Mouse (Mus musculus) CH12.LX (cell line): Measurements from ENCODE around the gene Cdkl3.

Experiments
- BHLHE40 ChIP-seq: IDR thresholded peaks from 2 replicates; pipeline ENCODE4 v1.6.1; 2011; ENCODE audit warnings: mild to moderate bottlenecking, low read depth, low read length, improper control_type of control experiment
- CHD1 ChIP-seq: IDR thresholded peaks from 2 replicates; pipeline ENCODE4 v1.6.1; 2012; ENCODE audit warnings: low read depth, low read length, improper control_type of control experiment, inconsistent platforms
- CHD2 ChIP-seq: IDR thresholded peaks from 2 replicates; pipeline ENCODE4 v1.6.1; 2011; ENCODE audit warnings: low read length, improper control_type of control experiment
- CTCF ChIP-seq, 2 experiments: IDR thresholded peaks in 1 of 2; conservative IDR thresholded peaks in 1 of 2; 2 replicates each; pipeline ENCODE4 v1.5.1; 2011 to 2012; ENCODE audit warnings: low read depth in 2 of 2, low read length in 2 of 2, improper control_type of control experiment in 1 of 2, inconsistent platforms in 1 of 2, mild to moderate bottlenecking in 1 of 2, moderate library complexity in 1 of 2
- E2F4 ChIP-seq: IDR thresholded peaks from 2 replicates; pipeline ENCODE4 v1.6.1; 2011; ENCODE audit warnings: low read depth, low read length, improper control_type of control experiment; ENCODE audit not compliant: insufficient replicate concordance
- HCFC1 ChIP-seq: IDR thresholded peaks from 2 replicates; pipeline ENCODE4 v1.6.1; 2012; ENCODE audit warnings: low read depth, mild to moderate bottlenecking, inconsistent platforms, low read length, improper control_type of control experiment
- MAX ChIP-seq: IDR thresholded peaks from 2 replicates; pipeline ENCODE4 v1.6.1; 2011; ENCODE audit warnings: low read length, improper control_type of control experiment
- MXI1 ChIP-seq: IDR thresholded peaks from 2 replicates; pipeline ENCODE4 v1.6.1; 2011; ENCODE audit warnings: mild to moderate bottlenecking, low read depth, low read length, improper control_type of control experiment
- MYC ChIP-seq: IDR thresholded peaks from 2 replicates; pipeline ENCODE4 v1.6.1; 2011; ENCODE audit warnings: low read depth, mild to moderate bottlenecking, improper control_type of control experiment, low read length
- POLR2A ChIP-seq: IDR thresholded peaks from 2 replicates; pipeline ENCODE4 v1.6.1; 2011; ENCODE audit warnings: low read depth, mild to moderate bottlenecking, improper control_type of control experiment, low read length
- RAD21 ChIP-seq: IDR thresholded peaks from 2 replicates; pipeline ENCODE4 v1.6.1; 2011; ENCODE audit warnings: low read depth, mild to moderate bottlenecking, low read length, improper control_type of control experiment, moderate library complexity
- RCOR1 ChIP-seq: conservative IDR thresholded peaks from 2 replicates; pipeline ENCODE4 v1.6.1; 2012; ENCODE audit warnings: low read depth, mild to moderate bottlenecking, inconsistent platforms, low read length, improper control_type of control experiment
- TBP ChIP-seq: conservative IDR thresholded peaks from 2 replicates; pipeline ENCODE4 v1.6.1; 2011; ENCODE audit warnings: low read depth, low read length, improper control_type of control experiment
- ZC3H11A ChIP-seq: IDR thresholded peaks from 2 replicates; pipeline ENCODE4 v1.6.1; 2012; ENCODE audit warnings: low read depth, mild to moderate bottlenecking, inconsistent platforms, low read length, improper control_type of control experiment

DNA sequence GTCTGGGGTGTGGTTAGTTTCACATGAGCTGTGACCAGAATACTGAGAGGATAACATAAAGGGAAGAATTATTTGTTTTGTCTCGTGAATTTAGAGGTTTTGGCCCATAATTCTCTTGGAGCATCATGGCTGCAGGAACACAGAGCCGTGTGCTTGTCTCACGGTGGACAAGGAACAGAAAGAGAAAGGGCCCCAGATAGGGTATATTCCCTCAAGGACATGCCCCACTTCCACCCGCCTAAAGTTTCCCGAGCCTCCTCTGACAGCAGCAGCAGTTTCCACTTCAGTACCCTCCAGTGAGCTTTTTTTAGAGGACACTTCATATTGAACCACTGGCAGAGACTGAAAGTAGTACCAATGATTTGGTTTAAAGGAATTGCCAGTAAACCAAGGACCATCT lies 7.5 kb downstream of the Cdkl3 start:
- TF ChIP-seq BHLHE40 (peak; percentile 11; the same call in 1 of the 2 replicates), TBP (0 out of 2 replicates have a peak, but pooled peaks have one; percentile 23), RAD21 (no peak), CTCF (conservative IDR thresholded peaks at IDR 0.05 in 1 of 2, IDR thresholded peaks at IDR 0.05 in 1 of 2; ENCODE audit: low read depth in 2 of 2, low read length in 2 of 2) (no peak), POLR2A (no peak), E2F4 (no peak), MYC (no peak), CHD1 (no peak), ZC3H11A (no peak), MXI1 (no peak), HCFC1 (no peak), CHD2 (no peak), RCOR1 (0 out of 2 replicates have a peak, but pooled peaks have one; percentile 31), MAX (no peak)
